Mouse (Mus musculus): ENCODE results near the gene Jph2. TPM values are rescaled to one million over a fixed set of nuclear protein-coding genes. Genes with fewer than 3 reads are reported as not detected.

The Jph2 gene
- polyA plus RNA-seq, 1 experiment from 2014 or later: 32.5 TPM

DNA sequence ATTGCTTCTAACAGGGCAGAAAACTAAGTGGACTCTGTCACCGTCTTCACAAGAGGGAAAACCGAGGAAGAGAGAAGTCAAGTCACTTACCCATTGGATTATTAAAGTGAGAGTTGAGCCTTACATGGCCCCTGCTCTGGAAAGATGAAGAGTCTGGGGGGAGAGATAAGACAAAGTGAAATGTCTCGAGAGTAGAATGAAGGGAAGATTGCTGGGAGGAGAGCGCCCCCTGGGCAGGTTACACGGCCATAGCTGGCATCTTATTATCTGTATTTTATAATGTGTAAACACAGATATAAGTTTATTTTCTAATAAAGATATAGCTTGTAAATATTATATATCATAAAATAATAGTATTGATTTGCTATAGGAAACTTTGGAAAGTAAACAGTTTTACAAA lies 47.4 kb downstream of the Jph2 start:
- no peak for DNase-seq (ENCODE audit: low spot score)
- no peaks in the 10 kb centered on the region for H3K9me3 ChIP-seq
- H3K27ac ChIP-seq: peak overlapping the region; percentile 60; the same call in 1 of the 2 replicates
- H3K4me3 ChIP-seq: no peak overlapping the region
- no peaks in the 10 kb centered on the region for H3K27me3 ChIP-seq (ENCODE audit: insufficient read depth, poor library complexity, severe bottlenecking)
- peaks cover 85% of the 10 kb centered on the region for H3K4me1 ChIP-seq
- 45% methylated on average over 5 of the region's 5 CpGs for WGBS
- peaks cover 38% of the 10 kb centered on the region for H3K36me3 ChIP-seq

DNA sequence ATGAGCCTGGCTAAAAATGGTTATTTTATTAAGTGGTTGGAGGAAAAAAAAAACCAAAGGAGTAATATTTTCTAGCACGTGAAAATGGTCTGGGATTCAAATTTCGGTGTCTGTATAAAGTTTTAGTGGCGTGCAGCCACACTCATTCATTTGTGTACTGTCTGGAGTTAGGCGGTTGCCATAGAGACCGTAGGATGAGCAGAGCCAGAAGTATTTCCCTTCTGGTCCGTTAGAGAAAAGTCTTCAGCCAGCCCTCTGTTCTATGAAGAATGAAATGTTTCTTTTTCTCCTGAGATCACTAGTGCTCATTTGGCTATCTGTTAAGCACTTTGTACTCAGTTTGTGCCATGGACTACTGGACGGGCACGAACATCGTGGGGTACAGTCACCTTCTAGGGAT lies 48.4 kb downstream of the Jph2 start:
- no peaks in the 10 kb centered on the region for H3K27me3 ChIP-seq (ENCODE audit: insufficient read depth, poor library complexity, severe bottlenecking)
- H3K36me3 ChIP-seq: peaks cover 46% of the 10 kb centered on the region
- no peak for DNase-seq (ENCODE audit: low spot score)
- H3K27ac ChIP-seq: no peak overlapping the region
- no peaks in the 10 kb centered on the region for H3K9me3 ChIP-seq
- H3K4me3 ChIP-seq: no peak overlapping the region
- WGBS: 71% methylated on average over 9 of the region's 9 CpGs
- peaks cover 81% of the 10 kb centered on the region for H3K4me1 ChIP-seq

DNA sequence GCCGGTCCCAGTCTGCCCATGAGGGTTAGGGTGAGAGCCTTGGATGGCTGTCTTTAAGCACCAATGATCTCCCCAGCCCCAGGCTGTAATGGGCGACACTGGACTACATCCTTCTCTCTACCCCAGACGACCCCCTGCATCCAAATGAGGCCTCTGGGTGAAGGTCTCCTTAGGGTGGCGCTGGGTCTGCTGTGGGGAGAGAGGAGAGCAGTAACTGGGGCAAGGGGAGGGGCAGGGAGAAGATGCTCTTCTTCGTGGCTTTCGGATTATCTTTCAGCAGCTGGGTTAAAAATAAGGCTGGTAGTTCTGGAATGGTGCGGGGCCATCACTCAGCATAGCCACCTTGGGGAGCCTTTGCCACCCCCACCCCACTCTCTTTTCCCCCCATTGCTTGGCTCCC lies 49.1 kb downstream of the Jph2 start:
- 56% methylated on average over 7 of the region's 7 CpGs for WGBS
- Histone ChIP-seq H3K9me3 (no peaks in the 10 kb centered on the region), H3K36me3 (peaks cover 53% of the 10 kb centered on the region), H3K4me1 (peaks cover 74% of the 10 kb centered on the region), H3K27ac (peak overlapping the region; percentile 52), H3K4me3 (no peak overlapping the region), H3K27me3 (ENCODE audit: insufficient read depth, poor library complexity, severe bottlenecking) (no peaks in the 10 kb centered on the region)
- DNase-seq (ENCODE audit: low spot score): no peak

DNA sequence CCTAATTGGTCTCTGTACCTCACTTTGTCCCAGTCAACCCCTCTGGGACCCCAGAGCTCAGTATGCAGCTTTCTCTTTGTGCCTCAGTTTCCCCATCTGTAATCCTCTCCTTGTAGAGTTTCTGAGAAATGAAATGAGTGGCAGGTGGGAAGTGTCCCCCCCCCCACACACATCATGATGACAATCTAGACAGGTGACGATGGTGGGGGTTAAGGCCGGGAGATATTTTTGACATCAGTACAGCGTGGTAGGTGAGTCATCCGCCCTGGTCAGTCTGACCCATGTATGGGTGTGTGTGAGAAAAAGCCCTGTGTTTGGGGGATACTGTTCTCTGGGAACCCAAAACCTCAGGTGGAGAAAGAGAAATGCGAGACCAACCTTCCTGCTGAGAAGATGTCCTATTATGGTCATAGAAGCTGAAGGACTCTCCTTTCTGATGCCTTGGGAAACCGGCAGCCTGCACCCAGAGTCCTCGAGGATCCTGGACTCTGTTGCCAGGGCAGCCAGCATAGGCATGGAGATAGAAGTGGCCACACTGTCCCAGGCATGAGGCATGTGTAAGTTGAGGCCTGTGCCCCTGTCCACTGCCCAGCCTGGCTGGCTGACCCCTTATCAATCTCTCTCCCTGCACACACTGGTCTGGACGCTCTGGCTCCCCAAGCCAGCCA lies 50.1 kb downstream of the Jph2 start:
- H3K4me3 ChIP-seq: no peak overlapping the region
- H3K9me3 ChIP-seq: no peaks in the 10 kb centered on the region
- H3K36me3 ChIP-seq: peaks cover 58% of the 10 kb centered on the region
- H3K27ac ChIP-seq: peak overlapping the region; percentile 52; the same call in 1 of the 2 replicates
- 64% methylated on average over 8 of the region's 8 CpGs for WGBS
- no peak for DNase-seq (ENCODE audit: low spot score)
- H3K4me1 ChIP-seq: peaks cover 69% of the 10 kb centered on the region
- H3K27me3 ChIP-seq (ENCODE audit: insufficient read depth, poor library complexity, severe bottlenecking): no peaks in the 10 kb centered on the region

DNA sequence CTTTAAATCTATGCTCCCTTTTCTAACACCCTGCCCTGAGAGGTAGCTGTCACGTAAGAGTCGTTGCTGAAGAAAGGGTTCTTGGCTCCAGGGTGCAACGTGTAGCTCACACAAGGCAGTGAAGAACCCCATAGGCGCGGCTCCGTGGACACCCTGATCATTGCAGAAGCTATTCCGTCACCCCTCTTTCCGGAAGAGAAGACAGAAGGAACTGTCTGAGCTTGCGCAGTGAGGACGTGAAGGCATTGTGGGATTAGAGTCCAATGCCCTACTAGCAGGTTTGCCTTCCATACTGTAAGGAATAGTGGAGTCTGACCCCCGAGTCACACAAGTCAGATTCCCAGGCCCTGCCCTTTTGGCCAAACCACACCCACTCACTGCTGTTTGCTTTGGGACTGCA lies 51.3 kb downstream of the Jph2 start:
- Histone ChIP-seq H3K27me3 (ENCODE audit: insufficient read depth, poor library complexity, severe bottlenecking) (no peaks in the 10 kb centered on the region), H3K4me3 (no peak overlapping the region), H3K4me1 (peaks cover 57% of the 10 kb centered on the region), H3K36me3 (peaks cover 56% of the 10 kb centered on the region), H3K27ac (0 out of 2 replicates have a peak overlapping the region, but pooled peaks have one; percentile 17), H3K9me3 (no peaks in the 10 kb centered on the region)
- WGBS: 82% methylated on average over 11 of the region's 11 CpGs
- no peak for DNase-seq (ENCODE audit: low spot score)

DNA sequence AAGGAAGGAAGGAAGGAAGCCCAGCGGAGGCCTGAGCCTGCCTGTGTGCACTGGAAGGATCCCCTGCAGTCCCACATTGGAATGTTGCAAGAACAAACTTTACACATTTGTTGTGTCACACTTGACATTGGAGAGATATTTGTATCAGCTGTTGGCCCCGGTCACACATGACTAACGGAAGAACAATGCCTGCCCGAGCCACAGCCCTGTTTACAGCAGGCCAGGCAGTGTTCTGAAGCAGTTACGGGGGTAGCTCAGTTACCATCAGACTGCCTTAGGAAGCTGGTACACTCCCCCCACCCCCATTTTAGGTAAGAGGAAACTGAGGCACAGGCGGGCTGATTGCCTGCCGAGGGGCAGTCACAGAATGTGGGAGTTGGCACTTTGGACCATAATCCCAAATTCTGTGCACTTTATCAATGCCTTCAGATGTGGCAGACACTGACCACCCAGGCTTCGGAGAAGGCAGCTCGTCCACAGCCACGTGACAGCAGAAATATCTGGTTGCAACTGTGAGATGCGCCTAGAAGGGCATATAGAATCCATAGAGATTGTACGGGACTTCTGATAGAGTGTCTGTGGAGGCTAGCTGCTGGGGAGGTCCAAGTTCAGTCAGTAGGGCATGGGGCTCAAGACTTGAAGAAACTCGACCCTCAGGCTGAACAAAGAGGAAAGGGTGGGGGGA lies 52.7 kb downstream of the Jph2 start:
- H3K9me3 ChIP-seq: no peaks in the 10 kb centered on the region
- peaks cover 64% of the 10 kb centered on the region for H3K4me1 ChIP-seq
- 0 out of 2 replicates have a peak, but pooled peaks cover 4% of the 10 kb centered on the region for H3K27me3 ChIP-seq (ENCODE audit: insufficient read depth, poor library complexity, severe bottlenecking)
- WGBS: 68% methylated on average over 13 of the region's 13 CpGs
- peak overlapping the region; percentile 64 for H3K27ac ChIP-seq
- H3K36me3 ChIP-seq: peaks cover 63% of the 10 kb centered on the region
- no peak overlapping the region for H3K4me3 ChIP-seq
- DNase-seq (ENCODE audit: low spot score): no peak

DNA sequence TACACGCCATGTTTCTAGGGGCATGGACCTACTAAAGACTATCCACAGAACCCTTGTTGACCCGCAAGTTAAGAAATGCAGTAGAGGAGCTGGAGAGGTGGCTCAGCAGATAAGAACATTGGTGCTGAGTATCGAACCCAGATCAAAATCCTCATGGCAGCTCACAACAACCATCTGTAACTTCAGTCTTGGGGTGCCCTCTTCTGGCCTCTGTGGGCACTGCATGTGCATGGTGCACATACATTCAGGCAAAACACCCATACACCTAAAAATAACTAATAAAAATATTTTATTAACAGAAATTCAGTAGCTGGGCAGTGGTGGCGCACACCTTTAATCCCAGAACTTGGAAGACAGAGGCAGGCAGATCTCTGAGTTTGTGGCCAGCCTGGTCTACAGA lies 54.1 kb downstream of the Jph2 start:
- DNase-seq (ENCODE audit: low spot score): no peak
- peaks cover 59% of the 10 kb centered on the region for H3K4me1 ChIP-seq
- no peak overlapping the region for H3K4me3 ChIP-seq
- H3K9me3 ChIP-seq: no peaks in the 10 kb centered on the region
- 89% methylated on average over 4 of the region's 4 CpGs for WGBS
- H3K27me3 ChIP-seq (ENCODE audit: insufficient read depth, poor library complexity, severe bottlenecking): peaks cover 18% of the 10 kb centered on the region
- peaks cover 68% of the 10 kb centered on the region for H3K36me3 ChIP-seq
- H3K27ac ChIP-seq: no peak overlapping the region

DNA sequence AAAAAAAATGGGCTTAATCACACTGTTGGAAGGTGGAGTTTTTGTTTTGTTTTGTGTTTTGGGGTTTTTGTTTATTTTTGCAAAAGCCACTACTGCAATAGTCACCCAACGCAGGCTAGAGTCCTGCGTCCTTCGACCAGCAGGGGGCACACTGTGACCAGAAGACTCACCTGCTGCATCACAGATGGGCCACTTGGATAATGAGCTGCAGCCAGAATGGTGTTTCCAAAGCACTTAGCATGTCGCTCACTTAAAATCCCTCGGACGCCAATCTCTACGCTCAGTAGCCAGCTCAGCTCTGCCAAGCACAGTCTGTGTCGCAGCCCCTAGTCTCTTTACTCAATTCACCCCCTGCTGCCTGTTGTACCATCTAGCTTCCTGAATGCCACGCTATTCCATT lies 57.5 kb downstream of the Jph2 start:
- Histone ChIP-seq H3K27me3 (ENCODE audit: insufficient read depth, poor library complexity, severe bottlenecking) (peaks cover 44% of the 10 kb centered on the region), H3K36me3 (peaks cover 76% of the 10 kb centered on the region), H3K27ac (0 out of 2 replicates have a peak overlapping the region, but pooled peaks have one; percentile 16), H3K4me1 (peaks cover 41% of the 10 kb centered on the region), H3K9me3 (no peaks in the 10 kb centered on the region), H3K4me3 (no peak overlapping the region)
- peak; percentile 89 for DNase-seq (ENCODE audit: low spot score)
- 23% methylated on average over 9 of the region's 9 CpGs for WGBS

DNA sequence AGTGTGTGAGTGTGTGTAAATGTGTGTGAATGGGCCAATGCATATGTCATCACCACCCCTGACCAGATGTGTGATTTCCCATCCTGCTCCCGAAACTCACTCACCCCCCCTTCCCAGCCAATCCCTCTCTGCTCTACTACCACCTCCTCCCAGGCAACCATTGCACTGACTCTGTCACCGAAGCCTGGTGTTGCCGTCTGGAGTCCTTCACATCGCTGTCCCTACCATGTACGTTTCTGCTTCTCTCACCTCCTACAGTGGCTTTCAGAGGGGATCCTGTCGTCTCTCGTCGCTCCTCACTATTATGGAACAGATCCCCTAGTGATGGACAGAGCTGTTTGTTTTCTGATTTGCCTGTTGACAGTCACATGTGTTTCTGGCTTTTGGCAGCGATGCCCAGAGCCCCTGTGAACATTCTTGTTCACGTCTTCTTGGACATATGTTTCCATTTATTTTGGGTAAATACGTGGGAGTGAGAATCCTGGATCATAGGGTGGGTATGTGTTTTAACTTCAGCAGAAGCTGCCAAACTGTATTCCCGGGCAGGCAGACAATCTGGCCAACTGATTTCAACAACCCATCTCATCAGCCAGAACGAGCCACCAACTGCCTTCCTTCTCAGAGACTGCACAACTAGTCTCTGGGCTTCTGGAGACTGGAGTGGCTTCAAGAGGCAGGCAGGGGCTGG lies 65.3 kb downstream of the Jph2 start:
- 54% methylated on average over 13 of the region's 13 CpGs for WGBS
- H3K9me3 ChIP-seq: no peaks in the 10 kb centered on the region
- no peak for DNase-seq (ENCODE audit: low spot score)
- H3K4me1 ChIP-seq: peaks cover 24% of the 10 kb centered on the region
- H3K27me3 ChIP-seq (ENCODE audit: insufficient read depth, poor library complexity, severe bottlenecking): peaks cover 15% of the 10 kb centered on the region
- no peak overlapping the region for H3K4me3 ChIP-seq
- peaks cover 30% of the 10 kb centered on the region for H3K36me3 ChIP-seq
- peak overlapping the region; percentile 47; the same call in 1 of the 2 replicates for H3K27ac ChIP-seq

DNA sequence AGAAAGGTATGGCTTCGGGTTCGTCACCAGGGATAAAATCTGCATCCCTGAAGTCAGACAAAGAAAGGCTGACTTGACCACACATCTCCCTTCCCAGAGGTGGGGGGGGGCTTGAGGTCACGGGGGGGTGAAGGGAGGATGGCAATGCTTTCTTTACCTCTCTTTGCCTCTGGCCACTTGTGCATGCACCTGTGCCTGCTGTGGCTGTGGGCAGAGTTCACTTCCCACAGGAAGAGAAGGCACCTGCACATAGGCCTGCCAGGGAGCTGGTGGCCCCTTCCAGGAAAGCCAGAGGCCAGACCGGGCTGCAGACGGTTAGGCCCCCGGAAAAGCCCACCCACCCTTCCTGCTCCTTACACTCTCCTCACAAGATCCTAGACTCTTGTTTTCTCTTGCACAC lies 66.4 kb downstream of the Jph2 start:
- Histone ChIP-seq H3K9me3 (no peaks in the 10 kb centered on the region), H3K4me3 (no peak overlapping the region), H3K4me1 (peaks cover 21% of the 10 kb centered on the region), H3K36me3 (peaks cover 19% of the 10 kb centered on the region), H3K27ac (no peak overlapping the region), H3K27me3 (ENCODE audit: insufficient read depth, poor library complexity, severe bottlenecking) (peaks cover 5% of the 10 kb centered on the region; the same call in 1 of the 2 replicates)
- 80% methylated on average over 6 of the region's 6 CpGs for WGBS
- DNase-seq (ENCODE audit: low spot score): no peak

DNA sequence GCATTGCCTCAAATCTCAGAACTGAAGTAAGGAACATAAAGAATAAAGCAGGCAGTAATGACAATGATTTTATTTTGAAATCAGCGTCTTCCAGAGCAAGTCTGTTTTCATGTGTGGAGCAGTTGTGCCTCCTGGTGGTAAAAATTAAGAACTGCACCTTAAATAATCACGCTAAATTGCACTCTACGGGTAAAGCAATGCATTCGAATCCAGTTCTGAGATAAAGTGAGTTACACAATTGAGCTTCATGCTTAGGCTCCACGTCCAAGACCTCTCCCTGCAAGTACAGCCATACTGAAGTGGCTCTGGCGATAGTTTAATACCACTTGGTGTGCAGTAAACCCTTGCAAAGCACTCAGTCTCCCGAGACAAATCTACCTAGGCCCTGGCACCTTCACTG lies 67.1 kb downstream of the Jph2 start:
- Histone ChIP-seq H3K4me3 (no peak overlapping the region), H3K36me3 (peaks cover 13% of the 10 kb centered on the region), H3K4me1 (peaks cover 20% of the 10 kb centered on the region), H3K9me3 (no peaks in the 10 kb centered on the region), H3K27ac (no peak overlapping the region), H3K27me3 (ENCODE audit: insufficient read depth, poor library complexity, severe bottlenecking) (no peaks in the 10 kb centered on the region; the same call in 1 of the 2 replicates)
- no peak for DNase-seq (ENCODE audit: low spot score)
- WGBS: 31% methylated on average over 7 of the region's 7 CpGs

DNA sequence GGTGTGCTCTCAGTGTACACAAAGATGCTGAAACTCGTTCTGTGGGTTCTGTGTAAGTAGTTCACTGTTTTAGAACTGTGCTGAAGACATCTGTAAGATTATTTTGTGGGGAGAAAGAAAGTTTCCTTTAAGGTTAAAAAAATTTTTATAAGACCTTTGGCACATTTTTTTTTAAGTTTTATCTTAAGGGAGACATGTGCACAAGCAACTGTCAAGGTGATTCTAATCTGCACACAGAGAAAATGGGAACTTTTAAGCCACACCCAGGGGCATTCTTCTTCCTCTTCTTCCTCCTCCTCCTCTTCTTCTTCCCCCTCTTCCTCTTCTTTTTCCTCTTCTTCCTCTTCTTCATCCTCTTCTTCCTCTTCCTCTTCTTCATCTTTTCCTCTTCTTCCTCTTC lies 74.6 kb downstream of the Jph2 start:
- Histone ChIP-seq H3K36me3 (no peaks in the 10 kb centered on the region), H3K4me3 (no peak overlapping the region), H3K27ac (no peak overlapping the region), H3K27me3 (ENCODE audit: insufficient read depth, poor library complexity, severe bottlenecking) (peaks cover 16% of the 10 kb centered on the region), H3K4me1 (peaks cover 17% of the 10 kb centered on the region; the same call in 1 of the 2 replicates), H3K9me3 (no peaks in the 10 kb centered on the region)
- 50% methylated on average over 1 of the region's 1 CpGs for WGBS
- no peak for DNase-seq (ENCODE audit: low spot score)

DNA sequence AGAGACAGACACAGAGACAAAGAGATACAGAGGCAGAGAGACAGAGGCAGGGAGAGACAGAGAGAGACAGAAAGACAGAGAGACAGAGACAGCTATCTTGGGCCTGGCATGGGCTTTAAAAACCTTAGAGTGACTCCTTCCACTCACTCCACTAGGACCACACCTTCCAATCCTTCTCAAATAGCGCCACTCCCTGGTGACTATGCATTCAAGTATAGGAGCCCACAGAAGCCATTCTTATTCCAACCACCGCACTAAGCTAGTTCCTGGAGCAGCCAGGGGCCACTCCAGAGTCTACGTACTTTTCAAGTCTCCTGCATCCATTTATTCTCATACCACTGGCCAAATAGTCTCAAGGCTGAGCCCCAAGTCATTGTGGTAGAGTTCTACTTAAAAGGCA lies 79.0 kb downstream of the Jph2 start:
- no peaks in the 10 kb centered on the region for H3K36me3 ChIP-seq
- WGBS: 81% methylated on average over 3 of the region's 3 CpGs
- H3K4me3 ChIP-seq: no peak overlapping the region
- peaks cover 12% of the 10 kb centered on the region; the same call in 1 of the 2 replicates for H3K4me1 ChIP-seq
- DNase-seq (ENCODE audit: low spot score): no peak
- no peak overlapping the region for H3K27ac ChIP-seq
- H3K27me3 ChIP-seq (ENCODE audit: insufficient read depth, poor library complexity, severe bottlenecking): peaks cover 16% of the 10 kb centered on the region
- H3K9me3 ChIP-seq: no peaks in the 10 kb centered on the region
